In the genomic region with DNA sequence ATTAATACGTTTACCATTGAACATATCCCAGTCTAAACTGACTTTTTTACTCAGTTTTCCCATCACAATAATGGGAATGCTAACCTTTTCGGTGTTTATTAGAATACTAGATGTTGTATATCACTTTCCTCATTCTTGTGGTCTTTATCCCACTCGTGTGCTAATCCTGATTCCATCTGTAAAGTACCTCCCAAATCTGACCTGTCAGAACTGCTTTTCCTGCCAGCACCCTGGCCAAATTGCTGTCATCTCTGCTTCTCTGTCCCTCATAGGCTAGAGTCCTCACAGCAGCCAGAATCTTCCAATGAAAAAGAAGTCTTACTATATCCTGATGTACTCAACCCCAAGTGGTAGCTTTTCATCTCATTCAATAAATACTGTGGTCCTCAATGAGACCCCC, we compare ENCODE assay signal across 20 mouse cellular contexts.
"Had no signal": no experiment of that assay in that cellular context is flagged by ENCODE, and none has a peak within 500 bp of the region (broad histone marks: within the 10 kb centered on the region; RNA-seq: fewer than 3 reads in every experiment).

No protein-coding gene starts in this region.

- H3K27ac ChIP-seq: lung, embryonic 15.5 days; midbrain, embryonic 10.5 days; midbrain, embryonic 12.5 days; neural tube, embryonic 13.5 days; neural tube, embryonic 15.5 days had no signal

- ATAC-seq: liver, postnatal 0 days; lung, postnatal 0 days; midbrain, embryonic 16.5 days had no signal

- H3K4me1 ChIP-seq: lung, embryonic 15.5 days; midbrain, embryonic 10.5 days; midbrain, embryonic 12.5 days; neural tube, embryonic 13.5 days had no signal

- H3K4me2 ChIP-seq: lung, embryonic 15.5 days; midbrain, embryonic 12.5 days; neural tube, embryonic 13.5 days; neural tube, embryonic 15.5 days had no signal

- H3K9ac ChIP-seq: liver, postnatal 0 days; lung, embryonic 15.5 days; midbrain, embryonic 12.5 days; neural tube, embryonic 13.5 days; neural tube, embryonic 15.5 days had no signal

- H3K4me3 ChIP-seq: lung, embryonic 15.5 days; midbrain, embryonic 10.5 days; midbrain, embryonic 12.5 days; myocyte; neural tube, embryonic 13.5 days; neural tube, embryonic 15.5 days had no signal

- H3K9me3 ChIP-seq: lung, embryonic 15.5 days; midbrain, embryonic 10.5 days; midbrain, embryonic 12.5 days; neural tube, embryonic 13.5 days; neural tube, embryonic 15.5 days had no signal

- H3K27me3 ChIP-seq: lung, embryonic 15.5 days; midbrain, embryonic 12.5 days; neural tube, embryonic 13.5 days; neural tube, embryonic 15.5 days had no signal

- H3K36me3 ChIP-seq: lung, embryonic 15.5 days; midbrain, embryonic 10.5 days; midbrain, embryonic 12.5 days; neural tube, embryonic 13.5 days; neural tube, embryonic 15.5 days had no signal

- DNase-seq: liver, postnatal 0 days; lung, adult 2 months; lung, postnatal 4 days; midbrain, embryonic 14.5 days; retina, postnatal 1 day; right cerebral cortex, adult 18-20 months; right cerebral cortex, postnatal 25 days; right cerebral cortex, postnatal 4 days; spleen, adult 18-20 months; thymus, adult 18-20 months; thymus, postnatal 14 days; thymus, postnatal 36 days had no signal
